Mouse (Mus musculus): ENCODE measurements around the gene Inca1.

Gene Inca1

GRCm38 (mm10) chr11:70653345-70654197 lies 46.4 kb downstream of the Inca1 start:
- no peak for DNase-seq (ENCODE audit: low spot score in 2 of 2)

GRCm38 (mm10) chr11:70652884-70653344 lies 47.0 kb downstream of the Inca1 start:
- no peak for DNase-seq (ENCODE audit: low spot score in 2 of 2)

GRCm38 (mm10) chr11:70652029-70652883 lies 47.7 kb downstream of the Inca1 start:
- no peak for DNase-seq (ENCODE audit: low spot score in 2 of 2)

- no peak for DNase-seq (ENCODE audit: low spot score in 2 of 2)
Observed at GRCm38 (mm10) chr11:70651391-70651790, 48.6 kb downstream of the Inca1 start.

- no peak for DNase-seq (ENCODE audit: low spot score in 2 of 2)
Observed at GRCm38 (mm10) chr11:70650322-70651175, 49.4 kb downstream of the Inca1 start.

- DNase-seq (ENCODE audit: low spot score in 2 of 2): no peak
Observed at GRCm38 (mm10) chr11:70649185-70649734, 50.7 kb downstream of the Inca1 start.

- DNase-seq (ENCODE audit: low spot score in 2 of 2): no peak
Observed at GRCm38 (mm10) chr11:70648512-70648911, 51.4 kb downstream of the Inca1 start.

- no peak for DNase-seq (ENCODE audit: low spot score in 2 of 2)
Observed at GRCm38 (mm10) chr11:70647716-70648420, 52.1 kb downstream of the Inca1 start.

- peak; percentile 95 to 96 for DNase-seq (ENCODE audit: low spot score in 2 of 2)
Observed at GRCm38 (mm10) chr11:70646691-70647650, 53.0 kb downstream of the Inca1 start, which contains the start of the genes Rnf167 and Slc25a11. TSS of gene Rnf167 (plus strand) at chr11:70647235. TSS of gene Slc25a11 (minus strand) at chr11:70647479.

GRCm38 (mm10) chr11:70646259-70646555 lies 53.7 kb downstream of the Inca1 start:
- no peak for DNase-seq (ENCODE audit: low spot score in 2 of 2)

- DNase-seq (ENCODE audit: low spot score in 2 of 2): no peak
Observed at GRCm38 (mm10) chr11:70645461-70646258, 54.3 kb downstream of the Inca1 start.

GRCm38 (mm10) chr11:70644564-70645103 lies 55.3 kb downstream of the Inca1 start:
- no peak for DNase-seq (ENCODE audit: low spot score in 2 of 2)

GRCm38 (mm10) chr11:70643051-70643450 lies 56.9 kb downstream of the Inca1 start:
- no peak for DNase-seq (ENCODE audit: low spot score in 2 of 2)

- no peak for DNase-seq (ENCODE audit: low spot score in 2 of 2)
Observed at GRCm38 (mm10) chr11:70641241-70641640, 58.7 kb downstream of the Inca1 start.

- no peak for DNase-seq (ENCODE audit: low spot score in 2 of 2)
Observed at GRCm38 (mm10) chr11:70639976-70640375, 60.0 kb downstream of the Inca1 start.

GRCm38 (mm10) chr11:70638714-70639278 lies 61.2 kb downstream of the Inca1 start, which contains the start of gene Gp1ba:
TSS of gene Gp1ba (plus strand) at chr11:70639122.
- DNase-seq (ENCODE audit: low spot score in 2 of 2): no peak
